Mouse (Mus musculus) myocyte (in vitro differentiated cells): ENCODE data around the gene Fam107b.

Experiments used
- CEBPB ChIP-seq: IDR thresholded peaks from 2 replicates; pipeline ENCODE4 v1.6.1; 2011; ENCODE audit warnings: mild to moderate bottlenecking, moderate library complexity; ENCODE audit not compliant: poor library complexity, insufficient read depth, severe bottlenecking
- E2F4 ChIP-seq: IDR thresholded peaks from one replicate; pipeline ENCODE4 v1.6.1; 2011; ENCODE audit warnings: mild to moderate bottlenecking, control low read depth, moderate library complexity; ENCODE audit not compliant: insufficient read depth
- MAX ChIP-seq: IDR thresholded peaks from one replicate; pipeline ENCODE4 v1.6.1; 2011; ENCODE audit warnings: low read depth, mild to moderate bottlenecking, control low read depth
- MYOG ChIP-seq, 3 experiments: IDR thresholded peaks; one replicate each; pipeline ENCODE4 v1.6.1; 2011; ENCODE audit warnings: control low read depth in 2 of 3, low read depth in 2 of 3, mild to moderate bottlenecking in 2 of 3; ENCODE audit not compliant: insufficient read length in 2 of 3, control insufficient read depth in 1 of 3, insufficient read depth in 1 of 3
- POLR2A ChIP-seq: IDR thresholded peaks from one replicate; pipeline ENCODE4 v1.6.1; 2011; ENCODE audit warnings: low read depth, mild to moderate bottlenecking, control low read depth, moderate library complexity; ENCODE audit not compliant: insufficient read length
- POLR2AphosphoS2 ChIP-seq: IDR thresholded peaks from one replicate; pipeline ENCODE4 v1.6.1; 2011; ENCODE audit warnings: low read depth, control low read depth; ENCODE audit not compliant: insufficient read length
- REST ChIP-seq: IDR thresholded peaks from one replicate; pipeline ENCODE4 v1.6.1; 2011; ENCODE audit warnings: mild to moderate bottlenecking, control low read depth, moderate library complexity; ENCODE audit not compliant: insufficient read depth, insufficient read length
- SRF ChIP-seq: IDR thresholded peaks from one replicate; pipeline ENCODE4 v1.6.1; 2011; ENCODE audit warnings: low read depth; ENCODE audit not compliant: control insufficient read depth, insufficient read length
- TCF12 ChIP-seq: IDR thresholded peaks from one replicate; pipeline ENCODE4 v1.6.1; 2011; ENCODE audit warnings: mild to moderate bottlenecking, control low read depth; ENCODE audit not compliant: poor library complexity, insufficient read depth, severe bottlenecking
- TCF3 ChIP-seq: IDR thresholded peaks from one replicate; pipeline ENCODE4 v1.6.1; 2011; ENCODE audit warnings: low read depth, control low read depth; ENCODE audit not compliant: insufficient read length
- USF1 ChIP-seq: IDR thresholded peaks from one replicate; pipeline ENCODE4 v1.6.1; 2011; ENCODE audit warnings: low read depth, mild to moderate bottlenecking, control low read depth, moderate library complexity

GRCm38 (mm10) chr2:3668682-3669081, 98.4 kb downstream of the Fam107b start:
- TF ChIP-seq USF1 (no peak), TCF12 (no peak), POLR2A (no peak), MAX (no peak), TCF3 (no peak), REST (no peak), MYOG (IDR thresholded peaks at IDR 0.05; ENCODE audit: control insufficient read depth in 1 of 3, insufficient read depth in 1 of 3, insufficient read length in 2 of 3, low read depth in 2 of 3) (no peak), E2F4 (no peak), CEBPB (no peak), POLR2AphosphoS2 (no peak), SRF (no peak)
